Mouse (Mus musculus) embryonic facial prominence, embryonic 12.5 days (tissue): ENCODE measurements around the gene Nos3. TPM values are rescaled to one million over a fixed set of nuclear protein-coding genes. Genes with fewer than 3 reads are reported as not detected.

Experiments used
- ATAC-seq: fragments of 200-750 bp; cut with Nextera tagmentation; 2 replicates; pipeline ENCODE4 v1.8.0; 2017; ENCODE audit not compliant: insufficient number of reproducible peaks, insufficient read depth, low FRiP score, low TSS enrichment
- H3K27ac ChIP-seq: fragments of 300-500 bp; sonication (generic); 2 replicates; pipeline ENCODE4 v1.5.1; 2016; ENCODE audit warnings: mild to moderate bottlenecking
- H3K27me3 ChIP-seq: fragments of 300-500 bp; sonication (generic); 2 replicates; pipeline ENCODE4 v1.6.1; 2016; ENCODE audit warnings: mild to moderate bottlenecking, moderate library complexity
- H3K36me3 ChIP-seq: fragments of 300-500 bp; sonication (generic); 2 replicates; pipeline ENCODE4 v1.6.1; 2016; ENCODE audit warnings: mild to moderate bottlenecking
- H3K4me1 ChIP-seq: fragments of 300-500 bp; sonication (generic); 2 replicates; pipeline ENCODE4 v1.6.1; 2016
- H3K4me2 ChIP-seq: fragments of 300-500 bp; sonication (generic); replicated peaks from 2 replicates; pipeline ENCODE4 v1.6.1; 2016; ENCODE audit warnings: mild to moderate bottlenecking, moderate library complexity
- H3K4me3 ChIP-seq: fragments of 300-500 bp; sonication (generic); 2 replicates; pipeline ENCODE4 v1.5.1; 2016; ENCODE audit warnings: mild to moderate bottlenecking
- H3K9ac ChIP-seq: fragments of 300-500 bp; sonication (generic); 2 replicates; pipeline ENCODE4 v1.6.1; 2016; ENCODE audit warnings: mild to moderate bottlenecking, moderate library complexity
- H3K9me3 ChIP-seq: fragments of 300-500 bp; sonication (generic); 2 replicates; pipeline ENCODE4 v1.6.1; 2016; ENCODE audit warnings: mild to moderate bottlenecking, moderate library complexity
- WGBS: fragments of 180-500 bp; shearing (Covaris S2); methylation state at CpG from one replicate; pipeline ENCODE4 v1.1.7; 2016; 5-methylcytosine and 5-hydroxymethylcytosine counted together
- polyA plus RNA-seq: library from polyadenylated mRNA; unstranded; fragments of >200 nt; fragmentation: Nextera tagmentation; extraction: Ambion mirVana; gene quantifications from 2 replicates; pipeline ENCODE4 v1.2.1, GENCODE M21; 2016

The Nos3 gene
- polyA plus RNA-seq, 1 experiment from 2014 or later = 6.7 TPM

DNA sequence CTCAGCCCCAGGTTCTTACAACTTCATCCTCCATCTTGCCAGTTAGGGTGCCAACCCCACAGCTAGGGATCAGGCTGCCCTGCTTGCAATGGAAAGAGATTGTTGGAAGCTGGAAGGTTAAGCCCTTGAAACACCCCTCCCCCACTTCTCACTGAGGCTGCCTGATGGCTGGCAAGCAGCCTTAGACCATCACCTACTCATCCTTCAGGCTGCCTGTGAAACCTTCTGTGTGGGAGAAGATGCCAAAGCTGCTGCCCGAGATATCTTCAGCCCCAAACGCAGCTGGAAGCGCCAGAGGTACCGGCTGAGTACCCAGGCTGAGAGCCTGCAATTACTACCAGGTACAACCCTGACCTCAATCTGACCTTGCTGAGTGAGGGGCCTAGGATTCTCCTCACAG, 14.9 kb downstream of the Nos3 start:
- H3K27me3 ChIP-seq = peaks cover 3% of the 10 kb centered on the region; the same call in 1 of the 2 replicates
- no peak for ATAC-seq
- H3K9me3 ChIP-seq = no peaks in the 10 kb centered on the region
- peaks cover 7% of the 10 kb centered on the region; the same call in 1 of the 2 replicates for H3K4me1 ChIP-seq
- WGBS = 49% methylated on average over 4 of the region's 4 CpGs
- no peak overlapping the region for H3K27ac ChIP-seq
- no peaks in the 10 kb centered on the region for H3K36me3 ChIP-seq
- no peak overlapping the region for H3K4me3 ChIP-seq
- no peak overlapping the region for H3K4me2 ChIP-seq
- no peak overlapping the region for H3K9ac ChIP-seq

DNA sequence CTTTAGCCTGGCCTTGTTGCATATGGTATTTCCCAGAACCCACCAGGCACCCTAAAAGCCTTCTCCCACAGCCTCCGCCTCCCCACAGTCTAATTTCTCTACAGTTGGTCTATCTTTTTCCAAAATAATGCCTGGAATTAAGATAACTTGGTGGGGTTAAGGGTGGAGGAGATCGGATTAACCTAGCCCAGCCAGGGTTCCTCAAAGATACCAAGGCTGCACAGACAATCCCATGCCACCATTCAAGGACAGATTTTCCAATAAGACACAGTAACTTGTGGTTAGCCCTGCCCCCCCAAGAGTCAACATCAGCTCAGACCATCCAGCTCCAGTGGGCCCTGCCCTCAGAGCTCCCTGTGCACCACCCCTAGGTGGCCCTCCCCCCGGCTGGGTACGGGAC, 15.9 kb downstream of the Nos3 start:
- WGBS = 84% methylated on average over 4 of the region's 4 CpGs
- Histone ChIP-seq H3K27ac (no peak overlapping the region), H3K36me3 (no peaks in the 10 kb centered on the region), H3K4me3 (no peak overlapping the region), H3K4me2 (no peak overlapping the region), H3K9me3 (no peaks in the 10 kb centered on the region), H3K9ac (no peak overlapping the region), H3K4me1 (peaks cover 7% of the 10 kb centered on the region; the same call in 1 of the 2 replicates), H3K27me3 (peaks cover 9% of the 10 kb centered on the region)
- no peak for ATAC-seq

DNA sequence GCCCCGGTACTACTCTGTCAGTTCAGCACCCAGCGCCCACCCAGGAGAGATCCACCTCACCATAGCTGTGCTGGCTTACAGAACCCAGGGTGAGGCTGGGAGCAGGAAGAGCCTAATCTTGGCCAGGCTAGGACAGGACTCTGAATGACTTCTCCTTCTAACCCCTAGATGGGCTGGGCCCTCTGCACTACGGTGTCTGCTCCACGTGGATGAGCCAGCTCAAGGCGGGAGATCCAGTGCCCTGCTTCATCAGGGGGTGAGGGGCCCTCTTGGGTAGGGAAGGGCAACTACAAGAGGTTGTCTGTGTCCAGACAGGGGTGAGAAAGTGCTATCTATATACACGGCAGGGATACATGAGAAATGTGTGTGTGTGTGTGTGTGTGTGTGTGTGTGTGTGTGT, 16.9 kb downstream of the Nos3 start:
- 63% methylated on average over 6 of the region's 6 CpGs for WGBS
- ATAC-seq = no peak
- Histone ChIP-seq H3K4me2 (no peak overlapping the region), H3K36me3 (no peaks in the 10 kb centered on the region), H3K27me3 (peaks cover 19% of the 10 kb centered on the region), H3K9me3 (no peaks in the 10 kb centered on the region), H3K27ac (no peak overlapping the region), H3K9ac (no peak overlapping the region), H3K4me1 (peaks cover 7% of the 10 kb centered on the region; the same call in 1 of the 2 replicates), H3K4me3 (no peak overlapping the region)

DNA sequence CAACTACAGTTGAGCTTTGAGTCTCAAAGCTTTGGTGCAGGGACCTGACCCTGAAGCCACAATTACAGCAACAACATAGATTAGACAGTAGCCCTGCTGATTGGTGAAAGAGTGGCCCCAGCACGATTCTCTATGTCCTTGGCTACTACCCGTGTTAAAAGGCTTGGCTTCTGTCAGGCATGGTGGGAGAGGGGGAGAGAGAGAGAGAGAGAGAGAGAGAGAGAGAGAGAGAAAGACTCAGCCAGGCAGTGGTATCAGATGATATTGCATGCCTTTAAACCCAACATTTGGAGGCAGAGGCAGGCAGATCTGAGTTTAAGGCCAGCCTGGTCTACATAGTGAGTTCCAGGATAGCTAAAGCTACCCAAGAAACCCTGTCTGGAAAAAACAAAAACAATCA, 17.4 kb downstream of the Nos3 start:
- no peak for ATAC-seq
- no peak overlapping the region for H3K9ac ChIP-seq
- H3K4me2 ChIP-seq = no peak overlapping the region
- no peak overlapping the region for H3K27ac ChIP-seq
- 71% methylated on average over 2 of the region's 2 CpGs for WGBS
- H3K4me3 ChIP-seq = no peak overlapping the region
- peaks cover 7% of the 10 kb centered on the region; the same call in 1 of the 2 replicates for H3K4me1 ChIP-seq
- no peaks in the 10 kb centered on the region for H3K9me3 ChIP-seq
- no peaks in the 10 kb centered on the region for H3K36me3 ChIP-seq
- H3K27me3 ChIP-seq = peaks cover 24% of the 10 kb centered on the region

DNA sequence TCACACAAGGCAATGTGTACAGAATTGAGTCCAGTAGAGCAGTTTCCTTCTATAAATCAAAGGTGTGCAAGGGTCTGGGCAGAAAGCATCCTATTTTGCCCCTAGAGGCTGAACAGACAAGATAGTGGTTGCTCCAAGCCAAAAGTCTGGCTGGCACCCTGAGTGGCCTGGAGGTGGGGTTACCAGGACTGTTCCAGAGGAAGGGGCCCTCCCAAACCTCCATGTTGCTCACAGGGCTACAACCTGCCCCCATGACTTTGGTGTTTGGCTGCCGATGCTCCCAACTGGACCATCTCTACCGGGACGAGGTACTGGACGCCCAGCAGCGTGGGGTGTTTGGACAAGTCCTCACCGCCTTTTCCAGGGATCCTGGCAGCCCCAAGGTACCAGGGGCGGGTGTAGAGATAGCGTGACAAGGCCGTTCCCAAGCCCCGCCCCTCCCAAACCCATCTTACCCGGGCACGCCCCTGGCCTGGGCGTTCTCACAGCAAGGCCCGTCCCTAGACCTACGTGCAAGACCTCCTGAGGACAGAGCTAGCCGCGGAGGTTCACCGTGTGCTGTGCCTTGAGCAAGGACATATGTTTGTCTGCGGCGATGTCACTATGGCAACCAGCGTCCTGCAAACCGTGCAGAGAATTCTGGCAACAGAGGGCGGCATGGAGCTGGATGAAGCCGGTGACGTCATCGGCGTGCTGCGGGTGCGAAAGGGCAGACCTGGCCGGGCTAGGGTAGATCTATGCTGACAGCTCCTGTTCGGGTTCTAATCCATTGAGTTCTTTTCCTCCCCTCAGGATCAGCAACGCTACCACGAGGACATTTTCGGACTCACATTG, 18.6 kb downstream of the Nos3 start:
- Histone ChIP-seq H3K9me3 (no peaks in the 10 kb centered on the region), H3K9ac (peak overlapping the region; percentile 38; the same call in 1 of the 2 replicates), H3K27ac (no peak overlapping the region), H3K4me1 (peaks cover 17% of the 10 kb centered on the region), H3K4me3 (peak overlapping the region; percentile 46), H3K36me3 (no peaks in the 10 kb centered on the region), H3K27me3 (peaks cover 36% of the 10 kb centered on the region), H3K4me2 (peak overlapping the region; percentile 73)
- ATAC-seq = peak; percentile 81
- under 1% methylated on average over 34 of the region's 34 CpGs for WGBS

DNA sequence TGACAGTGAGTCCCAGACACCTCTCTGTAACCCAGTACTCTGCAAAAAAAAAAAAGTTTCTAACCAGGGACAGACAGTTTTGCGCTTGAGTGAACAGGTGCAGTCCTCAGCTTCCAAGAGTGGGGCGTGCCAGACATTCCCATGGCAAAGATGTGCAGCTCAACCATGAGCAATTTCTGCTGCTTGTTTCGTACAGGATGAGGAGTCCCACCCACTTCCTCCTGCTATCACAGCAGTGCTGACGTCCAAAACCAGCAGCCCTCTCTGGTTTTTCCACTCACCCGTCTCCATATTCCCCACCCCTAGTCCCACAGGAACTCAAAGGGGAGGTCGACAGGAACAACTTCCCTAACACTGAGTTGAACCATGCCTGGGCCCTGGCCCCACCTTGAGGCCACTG, 19.8 kb downstream of the Nos3 start:
- H3K36me3 ChIP-seq = no peaks in the 10 kb centered on the region

DNA sequence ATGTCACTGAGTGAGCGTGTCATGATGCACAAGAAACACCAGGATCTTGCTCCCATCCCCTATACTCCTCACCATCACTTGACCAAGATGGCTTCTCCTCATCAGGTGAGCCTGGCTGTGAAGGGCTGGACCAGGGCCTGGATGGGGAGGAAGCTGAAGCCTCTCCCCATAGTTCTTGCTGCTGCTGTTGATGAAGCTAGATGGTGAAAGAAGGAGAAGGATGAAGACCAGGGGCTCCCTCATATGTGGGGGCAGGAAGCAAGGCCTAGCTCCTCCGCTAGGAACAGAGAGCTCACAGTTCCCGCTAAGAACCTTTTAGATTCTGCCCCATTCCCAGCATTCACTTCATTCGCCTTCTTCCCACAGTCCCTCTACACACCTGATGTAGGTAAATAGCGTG, 20.8 kb downstream of the Nos3 start:
- no peak overlapping the region for H3K4me2 ChIP-seq
- ATAC-seq = no peak
- H3K36me3 ChIP-seq = no peaks in the 10 kb centered on the region
- no peak overlapping the region for H3K4me3 ChIP-seq
- H3K27ac ChIP-seq = no peak overlapping the region
- 86% methylated on average over 5 of the region's 5 CpGs for WGBS
- no peaks in the 10 kb centered on the region for H3K9me3 ChIP-seq
- H3K4me1 ChIP-seq = peaks cover 17% of the 10 kb centered on the region
- H3K27me3 ChIP-seq = peaks cover 48% of the 10 kb centered on the region
- H3K9ac ChIP-seq = no peak overlapping the region

More for the DNA sequence above, 19.8 kb downstream of the Nos3 start:
- Histone ChIP-seq H3K9ac (no peak overlapping the region), H3K27ac (no peak overlapping the region), H3K4me2 (no peak overlapping the region), H3K4me3 (no peak overlapping the region), H3K27me3 (peaks cover 43% of the 10 kb centered on the region), H3K4me1 (peaks cover 17% of the 10 kb centered on the region), H3K9me3 (no peaks in the 10 kb centered on the region)
- 61% methylated on average over 6 of the region's 6 CpGs for WGBS
- no peak for ATAC-seq

DNA sequence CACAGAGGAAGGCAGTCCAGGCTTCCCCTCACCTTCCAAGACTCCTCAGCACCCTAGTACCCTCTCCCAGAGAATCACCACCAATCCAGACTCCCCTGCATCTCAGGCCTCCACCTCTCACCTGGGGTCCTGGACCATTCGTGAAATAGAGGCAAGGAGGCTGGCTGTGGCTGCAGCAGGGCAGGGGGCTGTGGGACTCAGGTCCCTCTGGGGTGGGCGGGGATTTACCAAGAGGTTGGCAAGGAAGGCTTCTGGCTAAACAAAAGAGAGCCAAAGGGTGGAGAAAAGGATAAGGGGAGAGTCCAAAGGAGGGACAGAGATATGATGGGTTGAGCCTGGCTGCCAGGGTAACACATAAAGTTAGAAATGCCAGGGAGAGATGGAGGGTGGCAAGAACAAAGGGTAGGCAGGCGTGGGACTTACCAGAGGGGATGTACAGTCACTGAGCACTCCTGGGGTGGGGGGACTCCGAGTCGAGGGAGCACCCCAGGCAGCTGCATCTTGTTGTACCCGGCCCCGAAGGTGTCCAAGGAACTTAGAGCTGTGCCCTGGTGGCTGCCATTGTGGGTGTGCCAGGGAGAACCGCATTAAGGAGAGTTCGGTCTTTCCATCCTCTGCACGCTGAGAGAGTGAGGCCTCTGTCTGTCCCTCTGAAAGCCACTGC, 21.4 kb downstream of the Nos3 start:
- Histone ChIP-seq H3K4me2 (no peak overlapping the region), H3K27me3 (peaks cover 48% of the 10 kb centered on the region), H3K4me1 (peaks cover 17% of the 10 kb centered on the region), H3K36me3 (no peaks in the 10 kb centered on the region), H3K4me3 (no peak overlapping the region), H3K9ac (no peak overlapping the region), H3K27ac (no peak overlapping the region), H3K9me3 (no peaks in the 10 kb centered on the region)
- 80% methylated on average over 10 of the region's 10 CpGs for WGBS
- no peak for ATAC-seq

DNA sequence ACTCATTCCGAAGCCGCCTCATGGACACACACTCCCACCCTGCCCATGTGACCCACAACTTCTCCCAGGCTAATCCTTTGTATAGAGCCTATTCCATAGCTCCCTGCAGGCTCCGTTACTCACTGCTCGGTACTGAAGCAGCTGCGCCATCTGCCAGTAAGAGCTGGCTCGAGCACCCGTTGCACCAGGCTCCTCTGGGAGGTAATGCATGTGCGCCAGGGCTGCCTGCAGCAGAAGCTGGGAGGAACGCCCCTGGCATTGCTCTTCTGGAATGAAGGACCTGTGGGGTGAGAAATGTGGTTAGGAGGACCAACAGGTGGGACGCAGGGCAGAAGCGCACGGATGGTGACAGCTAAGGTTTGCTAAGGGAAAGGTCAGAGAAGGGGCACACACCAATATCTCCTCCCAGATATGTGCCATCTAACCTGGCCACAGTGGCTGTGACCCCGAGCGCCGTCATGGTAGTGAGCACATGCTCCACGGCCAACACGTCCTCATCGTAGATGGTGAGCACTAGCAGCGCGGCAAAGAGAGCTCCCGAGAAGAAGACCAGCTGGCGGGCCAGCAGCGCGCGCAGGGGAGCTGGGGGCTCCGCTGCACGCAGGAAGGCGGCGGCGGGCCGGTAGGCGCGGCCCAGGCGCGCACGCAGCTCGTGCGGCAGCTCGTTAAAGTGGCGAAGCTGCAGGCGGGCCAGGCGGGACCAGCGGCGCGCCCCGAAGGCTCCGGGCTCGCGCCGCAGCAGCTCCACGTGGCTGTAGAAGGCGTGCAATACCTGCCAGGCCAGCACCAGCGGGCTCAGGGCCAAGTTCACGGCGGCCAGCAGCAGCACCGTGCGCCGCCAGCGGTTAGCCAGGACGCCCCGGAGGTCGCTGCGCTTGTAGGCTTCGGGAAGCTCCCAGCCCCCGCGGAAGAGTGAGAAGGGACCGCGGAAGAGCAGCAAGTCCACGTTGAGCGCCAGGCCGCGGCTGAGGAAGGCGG, 22.9 kb downstream of the Nos3 start:
- Histone ChIP-seq H3K9ac (peak overlapping the region; percentile 68), H3K36me3 (no peaks in the 10 kb centered on the region), H3K4me1 (peaks cover 17% of the 10 kb centered on the region), H3K4me3 (peak overlapping the region; percentile 49), H3K9me3 (no peaks in the 10 kb centered on the region), H3K4me2 (peak overlapping the region; percentile 96), H3K27ac (0 out of 2 replicates have a peak overlapping the region, but pooled peaks have one; percentile 6), H3K27me3 (peaks cover 48% of the 10 kb centered on the region)
- 2% methylated on average over 73 of the region's 73 CpGs for WGBS
- peak; percentile 37; the same call in 1 of the 2 replicates for ATAC-seq

DNA sequence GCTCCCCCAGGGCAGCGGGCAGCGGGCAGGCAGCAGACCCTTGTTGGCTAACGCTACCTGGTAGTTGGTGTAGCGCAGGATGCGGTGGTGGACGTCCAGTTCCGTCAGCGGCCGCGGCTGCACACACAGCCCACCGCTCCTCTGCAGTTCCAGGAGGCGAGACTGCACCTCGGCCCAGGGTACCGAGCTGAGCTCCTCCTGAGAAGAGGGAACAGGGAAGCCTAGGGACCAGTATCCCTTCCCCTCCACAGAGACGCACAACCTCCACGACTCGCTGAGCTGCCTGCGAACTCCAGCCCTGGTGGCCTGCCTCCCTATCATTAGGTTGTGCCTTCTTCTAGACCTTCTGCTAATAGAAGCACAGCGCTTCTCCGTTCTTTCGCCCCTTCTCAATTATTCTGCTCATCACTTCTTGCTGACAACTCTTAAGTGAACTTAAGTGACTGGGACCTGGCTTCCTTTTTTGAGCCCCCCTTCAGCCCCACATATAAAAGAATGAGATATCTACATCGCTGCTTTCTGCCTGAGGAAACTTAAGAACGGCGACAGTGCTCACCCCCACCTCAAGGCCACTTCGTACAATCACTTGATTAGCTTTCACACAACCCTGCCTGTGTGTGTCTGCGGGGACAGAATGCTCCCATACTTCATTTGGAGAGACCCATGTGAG, 23.8 kb downstream of the Nos3 start:
- 23% methylated on average over 26 of the region's 26 CpGs for WGBS
- Histone ChIP-seq H3K36me3 (no peaks in the 10 kb centered on the region), H3K4me1 (peaks cover 14% of the 10 kb centered on the region), H3K27me3 (peaks cover 48% of the 10 kb centered on the region), H3K27ac (0 out of 2 replicates have a peak overlapping the region, but pooled peaks have one; percentile 6), H3K4me3 (peak overlapping the region; percentile 49), H3K9ac (peak overlapping the region; percentile 68), H3K9me3 (no peaks in the 10 kb centered on the region), H3K4me2 (peak overlapping the region; percentile 96)
- no peak for ATAC-seq
